Mouse (Mus musculus): ENCODE measurements around the gene Foxo3.

The Foxo3 gene

GRCm38 (mm10) chr10:42174283-42174682 lies 102.3 kb downstream of the Foxo3 start:
- no peak for DNase-seq

GRCm38 (mm10) chr10:42173839-42174238 lies 102.7 kb downstream of the Foxo3 start:
- no peak for DNase-seq

GRCm38 (mm10) chr10:42170889-42171347 lies 105.6 kb downstream of the Foxo3 start:
- DNase-seq, result no peak

DNA sequence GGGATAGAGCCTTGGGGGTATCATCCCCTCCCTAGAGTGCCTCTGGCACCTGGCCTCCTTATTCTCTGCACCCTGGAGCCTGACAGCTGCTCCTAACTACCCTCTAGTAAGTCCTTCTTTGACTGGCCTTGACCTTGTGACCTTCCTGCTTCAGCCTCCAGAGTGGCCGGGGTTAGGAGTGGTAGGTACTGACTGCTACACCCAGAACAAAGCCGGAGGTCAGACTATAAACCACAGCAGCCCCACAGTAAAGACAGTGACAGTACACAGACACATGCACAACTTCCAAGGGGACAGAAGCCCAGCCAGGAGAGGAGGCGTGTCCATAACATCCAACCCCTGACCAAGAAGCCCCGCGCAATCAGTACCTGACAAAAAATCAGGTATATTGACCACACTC lies 106.4 kb downstream of the Foxo3 start:
- no peak for DNase-seq

DNA sequence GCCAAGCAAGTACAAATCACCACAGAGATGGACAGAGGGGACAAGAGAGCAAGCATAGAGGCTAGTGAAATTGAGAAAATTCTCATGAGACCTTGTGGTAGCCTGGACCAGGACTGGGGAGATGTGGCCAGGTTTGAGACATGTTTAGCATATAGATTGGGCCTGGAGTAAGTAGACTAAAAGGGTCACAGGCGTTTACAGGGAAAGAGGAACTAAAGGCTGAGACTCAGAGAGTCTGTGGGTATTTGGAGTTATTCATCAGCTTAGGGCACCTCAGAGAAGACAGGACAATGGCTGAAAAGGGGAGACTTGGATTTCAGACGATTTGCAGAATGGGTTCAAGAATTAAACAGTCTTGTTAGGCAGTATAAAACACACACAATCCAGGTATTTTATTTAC lies 121.8 kb downstream of the Foxo3 start:
- DNase-seq, result no peak

DNA sequence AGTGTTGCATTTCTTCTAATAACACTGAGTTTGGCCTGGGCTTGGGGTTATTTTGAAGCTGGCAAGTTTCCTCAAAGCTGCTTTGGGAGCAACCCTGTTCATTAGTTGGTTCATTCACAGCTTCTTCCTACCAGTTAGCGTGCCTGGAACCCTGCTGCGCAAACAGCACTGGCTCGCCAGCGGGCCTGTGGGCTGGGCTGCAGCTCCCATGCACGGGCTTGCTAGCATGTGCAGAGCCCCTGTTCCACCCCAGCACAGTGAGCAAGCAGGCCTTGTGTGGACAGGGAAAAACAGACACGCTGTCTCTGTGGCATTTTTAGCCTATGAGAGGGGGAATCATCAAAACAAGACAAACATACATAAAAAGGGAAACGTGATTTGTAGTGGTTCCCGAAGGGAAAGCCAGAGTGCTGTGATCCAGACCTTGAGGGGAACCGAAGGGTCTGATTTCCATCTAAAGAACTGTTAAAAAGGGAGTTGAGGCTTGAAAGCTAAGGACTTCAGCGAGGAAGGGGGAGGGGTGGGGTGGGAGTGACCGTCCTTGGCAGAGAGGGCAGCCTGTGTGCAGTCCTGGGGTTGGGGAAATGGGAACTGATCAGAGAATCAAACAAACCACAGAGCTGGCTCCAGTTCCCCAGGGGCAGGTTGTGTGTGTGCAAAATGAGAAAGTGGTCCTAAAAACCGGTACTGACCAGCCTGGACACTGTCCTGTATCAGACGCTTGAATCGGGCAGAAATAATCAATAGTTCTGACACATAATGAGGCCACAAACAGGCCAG lies 123.9 kb downstream of the Foxo3 start:
- DNase-seq, result no peak

DNA sequence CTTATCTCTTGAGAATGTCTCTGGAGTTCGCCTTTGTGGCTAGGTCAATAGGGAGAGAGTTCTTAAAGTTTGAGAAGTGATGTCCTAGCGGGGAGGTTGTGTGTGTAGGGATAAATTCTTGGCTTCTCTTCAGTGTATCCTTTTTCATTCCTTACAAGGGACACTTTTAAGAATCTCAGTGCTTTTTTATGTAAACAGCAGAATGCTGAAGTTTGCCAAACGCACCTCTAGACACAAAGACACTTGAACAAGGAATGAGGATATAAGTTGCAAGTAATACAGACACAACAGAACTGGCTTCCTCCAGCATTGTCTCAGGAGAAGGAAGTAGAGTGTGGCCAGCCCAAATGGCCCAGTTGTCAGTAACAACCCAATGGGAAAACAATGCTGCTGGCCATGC lies 126.8 kb downstream of the Foxo3 start:
- no peak for DNase-seq

GRCm38 (mm10) chr10:42148326-42148725 lies 128.2 kb downstream of the Foxo3 start:
- no peak for DNase-seq

GRCm38 (mm10) chr10:42145221-42145620 lies 131.3 kb downstream of the Foxo3 start:
- no peak for DNase-seq

- no peak for DNase-seq
These were observed 131.8 kb downstream of the Foxo3 start for GRCm38 (mm10) chr10:42144788-42145187.

- no peak for DNase-seq
These were observed 132.4 kb downstream of the Foxo3 start for GRCm38 (mm10) chr10:42144176-42144575.

GRCm38 (mm10) chr10:42142791-42143190 lies 133.8 kb downstream of the Foxo3 start:
- DNase-seq, result no peak

- DNase-seq, result no peak
These were observed 134.5 kb downstream of the Foxo3 start for GRCm38 (mm10) chr10:42142081-42142480.

DNA sequence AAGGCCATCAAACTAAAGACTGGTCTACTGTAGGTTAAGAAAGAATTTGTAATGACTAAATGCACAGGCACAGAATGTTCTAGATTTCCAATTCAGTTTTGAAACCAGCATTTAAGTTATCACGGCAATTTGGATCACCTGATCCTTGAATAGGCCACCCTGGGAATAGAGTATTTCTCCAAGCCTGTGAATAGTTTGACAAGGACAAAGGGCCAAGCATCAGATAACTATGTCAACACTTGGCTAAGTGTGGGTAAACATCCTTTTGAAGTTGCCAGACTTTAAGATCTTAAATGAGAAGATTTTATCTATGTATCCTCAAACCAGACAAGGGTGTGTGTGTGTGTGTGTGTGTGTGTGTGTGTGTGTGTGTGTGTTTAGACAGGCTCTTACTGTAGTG lies 136.8 kb downstream of the Foxo3 start:
- no peak for DNase-seq

DNA sequence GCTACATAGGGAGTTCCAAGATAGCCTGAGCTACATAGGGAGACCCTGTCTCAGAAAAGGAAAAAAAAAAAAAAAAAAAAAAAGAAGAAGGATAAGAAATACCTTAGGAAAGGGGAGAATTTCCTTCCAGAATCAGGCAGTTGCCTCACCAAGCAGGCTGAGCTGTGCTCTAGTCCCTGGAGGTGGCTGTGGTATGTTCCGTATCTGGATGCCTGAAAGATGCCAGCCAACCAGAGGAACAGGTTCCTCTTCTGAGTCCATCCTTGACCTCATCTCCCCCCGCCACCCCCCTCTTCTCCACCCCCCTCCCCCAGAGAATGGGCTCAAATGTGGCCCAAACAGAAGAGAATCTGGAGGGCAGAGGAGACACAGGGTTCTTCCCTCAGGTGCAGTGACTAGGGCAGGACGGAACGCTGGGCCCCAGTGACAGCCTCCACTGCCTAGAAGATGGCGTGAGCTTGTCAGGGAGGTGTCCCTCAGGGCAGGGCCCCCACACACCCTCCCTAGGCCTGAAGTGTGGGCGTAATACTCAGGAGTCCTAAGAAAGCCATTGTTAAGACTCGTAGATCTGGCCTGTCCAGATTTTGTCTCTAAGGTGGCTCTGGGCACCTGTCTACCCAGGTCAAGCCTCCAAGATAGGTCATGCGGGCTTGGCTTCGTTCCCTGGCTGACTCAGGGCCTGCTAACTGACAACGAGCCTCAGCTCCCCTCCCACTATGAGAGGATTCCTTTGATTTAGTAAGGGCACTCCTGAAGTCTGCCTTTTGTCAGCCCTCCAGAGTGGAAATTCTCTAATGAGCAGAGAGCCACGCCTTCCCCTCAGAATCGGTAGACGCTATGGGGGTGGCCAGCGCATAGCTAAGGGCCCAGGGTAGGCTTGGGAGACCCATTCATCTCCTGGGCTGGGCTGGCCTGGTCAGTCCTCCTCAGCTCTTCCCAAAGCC lies 141.5 kb downstream of the Foxo3 start:
- no peak for DNase-seq

Measured in cerebellum, adult 11 months (tissue).